In genomic region chr1:87896921-87897320, GRCm38 (mm10) we compare ENCODE assay signal across 17 mouse cellular contexts.
"Had no signal": no experiment of that assay in that cellular context is flagged by ENCODE, and none has a peak within 500 bp of the region (broad histone marks: within the 10 kb centered on the region; RNA-seq: fewer than 3 reads in every experiment).

No protein-coding gene starts in this region.

- H3K36me3 ChIP-seq: intestine, embryonic 15.5 days; midbrain, embryonic 15.5 days; neural tube, embryonic 12.5 days; stomach, embryonic 15.5 days had no signal

- H3K4me1 ChIP-seq: limb, embryonic 13.5 days; midbrain, embryonic 15.5 days; neural tube, embryonic 12.5 days had no signal

- H3K4me3 ChIP-seq: intestine, embryonic 15.5 days; limb, embryonic 13.5 days; midbrain, embryonic 15.5 days; neural tube, embryonic 12.5 days; stomach, embryonic 15.5 days had no signal

- H3K27me3 ChIP-seq: intestine, embryonic 15.5 days; limb, embryonic 13.5 days; megakaryocyte, embryonic 14.5 days; midbrain, embryonic 15.5 days; neural tube, embryonic 12.5 days; stomach, embryonic 15.5 days had no signal

- H3K4me2 ChIP-seq: hindbrain, embryonic 14.5 days; intestine, embryonic 15.5 days; limb, embryonic 13.5 days; lung, embryonic 14.5 days; midbrain, embryonic 11.5 days; midbrain, embryonic 15.5 days; neural tube, embryonic 12.5 days; stomach, embryonic 15.5 days had no signal

- H3K27ac ChIP-seq: hindbrain, embryonic 14.5 days; intestine, embryonic 15.5 days; limb, embryonic 13.5 days; liver, embryonic 14.5 days; macrophage; midbrain, embryonic 15.5 days; neural tube, embryonic 12.5 days; stomach, embryonic 15.5 days had no signal

- H3K9ac ChIP-seq: hindbrain, embryonic 14.5 days; intestine, embryonic 15.5 days; limb, embryonic 13.5 days; liver, embryonic 14.5 days; lung, embryonic 14.5 days; midbrain, embryonic 15.5 days; neural tube, embryonic 12.5 days; stomach, embryonic 15.5 days had no signal

- H3K9me3 ChIP-seq: intestine, embryonic 15.5 days; limb, embryonic 13.5 days; megakaryocyte, embryonic 14.5 days; midbrain, embryonic 15.5 days; neural tube, embryonic 12.5 days; stomach, embryonic 15.5 days had no signal

- DNase-seq: left cerebral cortex, postnatal 4 days; lung, embryonic 14.5 days; lung, postnatal 14 days; retina, postnatal 1 day; right cerebral cortex, postnatal 14 days; thymus, adult 2 months; thymus, postnatal 36 days had no signal

- ATAC-seq: intestine, embryonic 15.5 days; midbrain, embryonic 15.5 days had no signal
